Mouse (Mus musculus): ENCODE results near the gene Cdh4. TPM values are rescaled to one million over a fixed set of nuclear protein-coding genes. Genes with fewer than 3 reads are reported as not detected.

The Cdh4 gene
- total RNA-seq, 1 experiment, result 1.9 TPM

GRCm38 (mm10) chr2:179441086-179441485 is 1.1 kb upstream of the Cdh4 start:
- in situ Hi-C loops (cut with MboI; ENCODE audit: low sequenced_read_pairs in 2 of 2, unreplicated experiment in 2 of 2), result no loop called here

GRCm38 (mm10) chr2:179441717-179442116 is 514 bp upstream of the Cdh4 start:
- Histone ChIP-seq H3K4me1 (ENCODE audit: control insufficient read depth in 2 of 2, insufficient read depth in 2 of 2, low read length in 2 of 2, poor library complexity in 1 of 2) (peaks cover 0 to 2% of the 10 kb centered on the region in 2 experiments; a peak in 1 of 4 replicates), H3K27ac (ENCODE audit: insufficient read depth, low read depth, low read length, poor library complexity, severe bottlenecking) (no peak overlapping the region), H3K4me3 (ENCODE audit: insufficient read depth in 1 of 2, low read depth in 1 of 2, low read length in 2 of 2, poor library complexity in 1 of 2, severe bottlenecking in 1 of 2) (peak overlapping the region in 1 of 2 experiments; percentile 90; a peak in 2 of 4 replicates), H3K36me3 (ENCODE audit: control insufficient read depth, insufficient read depth, low read length, poor library complexity, severe bottlenecking) (no peaks in the 10 kb centered on the region), H3K9me3 (ENCODE audit: control insufficient read depth, insufficient read depth, low read depth, low read length) (no peaks in the 10 kb centered on the region), H3K9ac (ENCODE audit: insufficient read depth, low read depth, low read length, poor library complexity, severe bottlenecking) (no peak overlapping the region)
- in situ Hi-C loops (cut with MboI; ENCODE audit: low sequenced_read_pairs in 2 of 2, unreplicated experiment in 2 of 2), result no loop called here
- TF ChIP-seq MAFK (IDR thresholded peaks at IDR 0.05; ENCODE audit: insufficient read depth, low read depth, low read length), result no peak
- DNase-seq (ENCODE audit: low read depth, low spot score), result no peak

More at GRCm38 (mm10) chr2:179441086-179441485, 1.1 kb upstream of the Cdh4 start:
- no peak overlapping the region for H3K9ac ChIP-seq (ENCODE audit: insufficient read depth, low read depth, low read length, poor library complexity, severe bottlenecking)
- DNase-seq (ENCODE audit: low read depth, low spot score), result no peak
- no peak overlapping the region for H3K4me3 ChIP-seq (ENCODE audit: insufficient read depth in 1 of 2, low read depth in 1 of 2, low read length in 2 of 2, poor library complexity in 1 of 2, severe bottlenecking in 1 of 2)
- TF ChIP-seq ZNF384 (IDR thresholded peaks at IDR 0.05; ENCODE audit: low read depth, low read length), result no peak
- no peak for TF ChIP-seq HCFC1 (IDR thresholded peaks at IDR 0.05; ENCODE audit: borderline replicate concordance, insufficient read depth, low read length)
- no peak for TF ChIP-seq MAFK (IDR thresholded peaks at IDR 0.05; ENCODE audit: insufficient read depth, low read depth, low read length)
- TF ChIP-seq CHD2 (IDR thresholded peaks at IDR 0.05; ENCODE audit: low read depth, low read length), result no peak
- no peak for TF ChIP-seq ZC3H11A (IDR thresholded peaks at IDR 0.05; ENCODE audit: borderline replicate concordance, low read depth, low read length)
- H3K27ac ChIP-seq (ENCODE audit: insufficient read depth, low read depth, low read length, poor library complexity, severe bottlenecking), result no peak overlapping the region
- no peaks in the 10 kb centered on the region for H3K36me3 ChIP-seq (ENCODE audit: control insufficient read depth, insufficient read depth, low read length, poor library complexity, severe bottlenecking)
- H3K9me3 ChIP-seq (ENCODE audit: control insufficient read depth, insufficient read depth, low read depth, low read length), result no peaks in the 10 kb centered on the region
- H3K4me1 ChIP-seq (ENCODE audit: control insufficient read depth in 2 of 2, insufficient read depth in 2 of 2, low read length in 2 of 2, poor library complexity in 1 of 2), result peaks cover 0 to 2% of the 10 kb centered on the region in 2 experiments; a peak in 1 of 4 replicates

- no peak for DNase-seq (ENCODE audit: low read depth, low spot score)
- Histone ChIP-seq H3K4me3 (ENCODE audit: insufficient read depth in 1 of 2, low read depth in 1 of 2, low read length in 2 of 2, poor library complexity in 1 of 2, severe bottlenecking in 1 of 2) (peak overlapping the region; percentile 72 to 90), H3K4me1 (ENCODE audit: control insufficient read depth in 2 of 2, insufficient read depth in 2 of 2, low read length in 2 of 2, poor library complexity in 1 of 2) (peaks cover 0 to 2% of the 10 kb centered on the region in 2 experiments; a peak in 1 of 4 replicates), H3K27ac (ENCODE audit: insufficient read depth, low read depth, low read length, poor library complexity, severe bottlenecking) (no peak overlapping the region), H3K9me3 (ENCODE audit: control insufficient read depth, insufficient read depth, low read depth, low read length) (no peaks in the 10 kb centered on the region), H3K9ac (ENCODE audit: insufficient read depth, low read depth, low read length, poor library complexity, severe bottlenecking) (peak overlapping the region; percentile 70), H3K36me3 (ENCODE audit: control insufficient read depth, insufficient read depth, low read length, poor library complexity, severe bottlenecking) (no peaks in the 10 kb centered on the region)
- in situ Hi-C loops (cut with MboI; ENCODE audit: low sequenced_read_pairs in 2 of 2, unreplicated experiment in 2 of 2), result no loop called here
- TF ChIP-seq HCFC1 (IDR thresholded peaks at IDR 0.05; ENCODE audit: borderline replicate concordance, insufficient read depth, low read length) (no peak), ZNF384 (IDR thresholded peaks at IDR 0.05; ENCODE audit: low read depth, low read length) (no peak), ZC3H11A (IDR thresholded peaks at IDR 0.05; ENCODE audit: borderline replicate concordance, low read depth, low read length) (no peak), MAFK (IDR thresholded peaks at IDR 0.05; ENCODE audit: insufficient read depth, low read depth, low read length) (no peak), CHD2 (IDR thresholded peaks at IDR 0.05; ENCODE audit: low read depth, low read length) (no peak)
Measured at GRCm38 (mm10) chr2:179442541-179443225, 452 bp downstream of the Cdh4 start.

- H3K4me1 ChIP-seq (ENCODE audit: control insufficient read depth in 2 of 2, insufficient read depth in 2 of 2, low read length in 2 of 2, poor library complexity in 1 of 2), result peaks cover 0 to 2% of the 10 kb centered on the region in 2 experiments; a peak in 1 of 4 replicates
- no peaks in the 10 kb centered on the region for H3K36me3 ChIP-seq (ENCODE audit: control insufficient read depth, insufficient read depth, low read length, poor library complexity, severe bottlenecking)
- H3K27ac ChIP-seq (ENCODE audit: insufficient read depth, low read depth, low read length, poor library complexity, severe bottlenecking), result no peak overlapping the region
- H3K9me3 ChIP-seq (ENCODE audit: control insufficient read depth, insufficient read depth, low read depth, low read length), result no peaks in the 10 kb centered on the region
- peak overlapping the region; percentile 72 to 90 for H3K4me3 ChIP-seq (ENCODE audit: insufficient read depth in 1 of 2, low read depth in 1 of 2, low read length in 2 of 2, poor library complexity in 1 of 2, severe bottlenecking in 1 of 2)
- peak overlapping the region; percentile 70 for H3K9ac ChIP-seq (ENCODE audit: insufficient read depth, low read depth, low read length, poor library complexity, severe bottlenecking)
- TF ChIP-seq ZC3H11A (IDR thresholded peaks at IDR 0.05; ENCODE audit: borderline replicate concordance, low read depth, low read length) (no peak), ZNF384 (IDR thresholded peaks at IDR 0.05; ENCODE audit: low read depth, low read length) (no peak), HCFC1 (IDR thresholded peaks at IDR 0.05; ENCODE audit: borderline replicate concordance, insufficient read depth, low read length) (no peak), MAFK (IDR thresholded peaks at IDR 0.05; ENCODE audit: insufficient read depth, low read depth, low read length) (no peak), CHD2 (IDR thresholded peaks at IDR 0.05; ENCODE audit: low read depth, low read length) (no peak)
- no peak for DNase-seq (ENCODE audit: low read depth, low spot score)
- in situ Hi-C loops (cut with MboI; ENCODE audit: low sequenced_read_pairs in 2 of 2, unreplicated experiment in 2 of 2), result no loop called here
Measured at GRCm38 (mm10) chr2:179443226-179443815, 1.1 kb downstream of the Cdh4 start.
